Mouse (Mus musculus) erythroblast, embryonic 14.5 days (primary cell): ENCODE results near the gene Olfr628. TPM values are rescaled to one million over a fixed set of nuclear protein-coding genes. Genes with fewer than 3 reads are reported as not detected.
"Not testable (repeated sequence)": the region's sequence is repeated elsewhere in the genome, so short reads cannot be mapped to it uniquely, and the experiment has no call there.

Experiments
- H3K27me3 ChIP-seq: 2 replicates; pipeline ENCODE4 v1.6.1; 2012; ENCODE audit warnings: inconsistent platforms; ENCODE audit not compliant: control insufficient read depth
- H3K36me3 ChIP-seq: 2 replicates; pipeline ENCODE4 v1.6.1; 2012; ENCODE audit warnings: mild to moderate bottlenecking, inconsistent platforms; ENCODE audit not compliant: control insufficient read depth
- H3K4me1 ChIP-seq: 2 replicates; pipeline ENCODE4 v1.6.1; 2012; ENCODE audit warnings: inconsistent platforms; ENCODE audit not compliant: control insufficient read depth
- H3K4me3 ChIP-seq: replicated peaks from 2 replicates; pipeline ENCODE3; 2012; ENCODE audit warnings: moderate library complexity, mild to moderate bottlenecking, inconsistent platforms
- H3K9me3 ChIP-seq: 2 replicates; pipeline ENCODE4 v1.6.1; 2012; ENCODE audit warnings: low read length, inconsistent platforms, mixed read lengths; ENCODE audit not compliant: control insufficient read depth
- GATA1 ChIP-seq: IDR thresholded peaks from 2 replicates; pipeline ENCODE4 v1.6.1; 2012; ENCODE audit warnings: low read length, inconsistent platforms, mixed read lengths
- TAL1 ChIP-seq: IDR thresholded peaks from 3 replicates; pipeline ENCODE4 v1.6.1; 2012; ENCODE audit warnings: low read length, inconsistent platforms, mixed read lengths
- polyA plus RNA-seq: library from polyadenylated mRNA; stranded (reverse); fragments of >175 nt; gene quantifications from 2 replicates; pipeline ENCODE4 v1.2.3, GENCODE M21; 2012

Gene Olfr628
- polyA plus RNA-seq, 1 experiment: not detected

DNA sequence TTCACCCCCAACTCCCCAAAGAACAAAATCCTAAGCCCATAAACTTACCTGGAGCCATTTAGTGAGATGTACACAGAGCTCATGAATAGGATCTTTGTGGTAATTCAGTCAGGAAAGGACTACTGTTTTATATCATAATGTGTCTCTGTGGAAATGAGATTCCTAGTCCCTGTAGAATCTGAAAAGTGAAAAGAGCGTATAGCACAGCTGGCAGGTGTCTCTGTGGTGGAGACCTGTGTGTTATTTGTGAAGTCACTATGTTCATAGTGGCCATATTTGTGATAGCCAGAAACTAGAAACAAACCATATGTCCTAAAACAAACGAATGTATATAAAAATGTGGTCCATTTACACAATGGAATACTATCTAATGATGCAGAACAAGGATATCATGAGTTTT is 41.3 kb downstream of the Olfr628 start, which contains the start of gene Olfr69:
Olfr69 (minus strand) TSS at position 101 of the 400 bp plus-strand sequence.
- H3K36me3 ChIP-seq: no peaks in the 10 kb centered on the region
- TF ChIP-seq TAL1: no peak
- no peak for TF ChIP-seq GATA1
- no peaks in the 10 kb centered on the region for H3K9me3 ChIP-seq
- H3K4me3 ChIP-seq: no peak within 1 kb of the TSS
- H3K27me3 ChIP-seq: no peaks in the 10 kb centered on the region; the same call in 1 of the 2 replicates
- H3K4me1 ChIP-seq: peaks cover 2% of the 10 kb centered on the region; the same call in 1 of the 2 replicates

DNA sequence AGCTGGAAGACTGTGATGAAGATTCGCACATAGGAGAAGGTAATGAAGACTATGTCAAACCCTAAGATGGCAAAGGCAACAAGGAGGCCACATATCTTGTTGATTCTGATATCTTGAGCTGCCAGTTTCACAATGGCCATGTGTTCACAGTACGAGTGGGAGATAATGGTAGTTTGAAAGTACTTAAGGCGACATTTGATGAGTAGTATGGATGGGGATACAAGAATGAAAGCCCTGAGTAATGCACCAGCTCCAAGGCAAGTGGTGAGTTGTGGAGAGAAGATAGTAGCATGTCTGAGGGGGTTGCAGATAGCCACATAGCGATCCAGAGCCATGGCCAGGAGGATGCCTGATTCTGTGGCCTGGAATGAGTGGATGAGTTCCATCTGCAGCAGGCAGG is 47.5 kb downstream of the Olfr628 start:
- not testable (repeated sequence) for H3K9me3 ChIP-seq, H3K36me3 ChIP-seq, H3K4me3 ChIP-seq, H3K4me1 ChIP-seq, H3K27me3 ChIP-seq

DNA sequence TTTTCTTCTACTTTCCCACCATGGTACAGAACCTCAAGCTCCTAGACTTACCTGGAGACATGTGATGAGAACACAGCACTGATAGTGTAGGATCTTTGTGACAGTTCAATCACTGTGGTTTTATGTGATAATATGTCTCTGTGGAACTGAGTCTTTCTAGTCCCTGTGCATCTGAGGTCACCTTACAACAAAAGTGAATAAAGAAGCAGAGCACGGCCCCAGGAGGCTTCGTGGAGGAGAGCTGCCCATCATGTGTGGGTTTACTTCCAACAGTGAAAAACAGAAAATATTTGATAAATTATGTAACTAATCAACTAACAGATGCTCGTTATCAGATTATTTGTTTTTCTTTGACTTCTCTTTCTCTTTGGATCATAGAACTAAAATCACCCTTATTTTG is 49.4 kb downstream of the Olfr628 start, which contains the start of gene Olfr68:
Olfr68 (minus strand) TSS at position 101 of the 400 bp plus-strand sequence.
- H3K36me3 ChIP-seq: no peaks in the 10 kb centered on the region
- TF ChIP-seq GATA1 (no peak), TAL1 (no peak)
- H3K27me3 ChIP-seq: no peaks in the 10 kb centered on the region; the same call in 1 of the 2 replicates
- H3K4me3 ChIP-seq: no peak within 1 kb of the TSS
- no peaks in the 10 kb centered on the region for H3K9me3 ChIP-seq
- H3K4me1 ChIP-seq: peaks cover 2% of the 10 kb centered on the region

Other genes with a start within 250 kb of the Olfr628 start
- gene Olfr609, start 232.3 kb upstream of the Olfr628 start, polyA plus RNA-seq: not detected in 2 replicates
- not detected in 2 replicates for gene Olfr610, start 218.3 kb upstream of the Olfr628 start, polyA plus RNA-seq
- gene Olfr611, start 209.5 kb upstream of the Olfr628 start, polyA plus RNA-seq: not detected in 2 replicates
- gene Olfr612, start 187.7 kb upstream of the Olfr628 start, polyA plus RNA-seq: not detected in 2 replicates
- gene Olfr613, start 182.3 kb upstream of the Olfr628 start, polyA plus RNA-seq: not detected in 2 replicates
- gene Olfr615, start 174.3 kb upstream of the Olfr628 start, polyA plus RNA-seq: not detected in 2 replicates
- not detected in 2 replicates for gene Olfr616, start 161.2 kb upstream of the Olfr628 start, polyA plus RNA-seq
- gene Olfr617, start 157.3 kb upstream of the Olfr628 start, polyA plus RNA-seq: not detected in 2 replicates
- not detected in 2 replicates for gene Olfr618, start 140.3 kb upstream of the Olfr628 start, polyA plus RNA-seq
- not detected in 2 replicates for gene Olfr619, start 129.8 kb upstream of the Olfr628 start, polyA plus RNA-seq
- not detected in 2 replicates for gene Olfr620, start 117.8 kb upstream of the Olfr628 start, polyA plus RNA-seq
- gene Olfr622, start 87.7 kb upstream of the Olfr628 start, polyA plus RNA-seq: not detected in 2 replicates
- gene Olfr623, start 66.7 kb upstream of the Olfr628 start, polyA plus RNA-seq: not detected in 2 replicates
- not detected in 2 replicates for gene Olfr624, start 59.2 kb upstream of the Olfr628 start, polyA plus RNA-seq
- not detected in 2 replicates for gene Olfr625-ps1, start 47.7 kb upstream of the Olfr628 start, polyA plus RNA-seq
- not detected in 2 replicates for gene Olfr243, start 15.7 kb upstream of the Olfr628 start, polyA plus RNA-seq
- not detected in 2 replicates for gene Olfr629, start 14.6 kb downstream of the Olfr628 start, polyA plus RNA-seq
- gene Olfr630, start 27.0 kb downstream of the Olfr628 start, polyA plus RNA-seq: not detected in 2 replicates
- not detected in 2 replicates for gene Olfr69, start 41.2 kb downstream of the Olfr628 start, polyA plus RNA-seq
- 0.02 TPM in 1 of 2 replicates, not detected in the other for gene Olfr68, start 49.3 kb downstream of the Olfr628 start, polyA plus RNA-seq
- gene Olfr67, start 61.4 kb downstream of the Olfr628 start, polyA plus RNA-seq: not detected in 2 replicates
- gene Hbb-bt, start 83.6 kb downstream of the Olfr628 start, polyA plus RNA-seq: 22,007 and 54,805 TPM in 2 replicates
- 263,491 and 269,873 TPM in 2 replicates for gene Hbb-bs, start 97.7 kb downstream of the Olfr628 start, polyA plus RNA-seq
- 0.10 TPM in 1 of 2 replicates, not detected in the other for gene Hbb-bh2, start 110.1 kb downstream of the Olfr628 start, polyA plus RNA-seq
- gene Hbb-bh1, start 112.8 kb downstream of the Olfr628 start, polyA plus RNA-seq: 4.0 and 4.3 TPM in 2 replicates
- gene Hbb-y, start 122.8 kb downstream of the Olfr628 start, polyA plus RNA-seq: 85.0 and 543 TPM in 2 replicates
- gene Olfr66, start 155.9 kb downstream of the Olfr628 start, polyA plus RNA-seq: not detected in 2 replicates
- gene Olfr64, start 164.1 kb downstream of the Olfr628 start, polyA plus RNA-seq: not detected in 2 replicates
- gene Olfr65, start 173.1 kb downstream of the Olfr628 start, polyA plus RNA-seq: 0.08 TPM in 1 of 2 replicates, not detected in the other
- 0.10 TPM in 1 of 2 replicates, not detected in the other for gene Olfr631, start 198.5 kb downstream of the Olfr628 start, polyA plus RNA-seq
- gene Olfr632, start 204.0 kb downstream of the Olfr628 start, polyA plus RNA-seq: not detected in 2 replicates
- gene Olfr633, start 214.1 kb downstream of the Olfr628 start, polyA plus RNA-seq: not detected in 2 replicates
- gene Olfr635, start 240.8 kb downstream of the Olfr628 start, polyA plus RNA-seq: 0.01 TPM in 1 of 2 replicates, not detected in the other